Mouse (Mus musculus) forebrain, embryonic 16.5 days (tissue): Measurements from ENCODE around the gene Slain2. TPM values are rescaled to one million over a fixed set of nuclear protein-coding genes. Genes with fewer than 3 reads are reported as not detected.
"Not testable (repeated sequence)": the region's sequence is repeated elsewhere in the genome, so short reads cannot be mapped to it uniquely, and the experiment has no call there.

Experiments used
- ATAC-seq: fragments of 200-750 bp; cut with Nextera tagmentation; 2 replicates; pipeline ENCODE4 v1.8.0; 2017; ENCODE audit warnings: mild to moderate bottlenecking, moderate library complexity
- H3K27ac ChIP-seq: fragments of 300-500 bp; sonication (generic); 2 replicates; pipeline ENCODE4 v1.5.1; 2014; ENCODE audit warnings: low read length, control low read depth
- H3K27me3 ChIP-seq: fragments of 300-500 bp; sonication (generic); replicated peaks from 2 replicates; pipeline ENCODE4 v1.6.1; 2014; ENCODE audit warnings: low read length; ENCODE audit not compliant: control insufficient read depth, insufficient read depth
- H3K36me3 ChIP-seq: fragments of 300-500 bp; sonication (generic); 2 replicates; pipeline ENCODE4 v1.6.1; 2014; ENCODE audit not compliant: control insufficient read depth, insufficient read depth
- H3K4me1 ChIP-seq: fragments of 300-500 bp; sonication (generic); replicated peaks from 2 replicates; pipeline ENCODE4 v1.6.1; 2014; ENCODE audit warnings: low read length; ENCODE audit not compliant: control insufficient read depth, insufficient read depth
- H3K4me2 ChIP-seq: fragments of 300-500 bp; sonication (generic); 2 replicates; pipeline ENCODE4 v1.6.1; 2014; ENCODE audit warnings: mild to moderate bottlenecking, low read length, control low read depth
- H3K4me3 ChIP-seq: fragments of 300-500 bp; sonication (generic); replicated peaks from 2 replicates; pipeline ENCODE4 v1.5.1; 2014; ENCODE audit warnings: mild to moderate bottlenecking, low read length, control low read depth
- H3K9ac ChIP-seq: fragments of 300-500 bp; sonication (generic); replicated peaks from 2 replicates; pipeline ENCODE4 v1.6.1; 2014; ENCODE audit warnings: low read depth, low read length, control low read depth
- H3K9me3 ChIP-seq: fragments of 300-500 bp; sonication (generic); 2 replicates; pipeline ENCODE4 v1.6.1; 2016; ENCODE audit warnings: low read length; ENCODE audit not compliant: control insufficient read depth
- WGBS: fragments of 180-500 bp; shearing (Covaris S2); extraction: QIAGEN DNeasy Blood & Tissue Kit; methylation state at CpG from one replicate; pipeline ENCODE4 v1.1.7; 2014; 5-methylcytosine and 5-hydroxymethylcytosine counted together
- polyA plus RNA-seq: library from polyadenylated mRNA; unstranded; fragments of >200 nt; fragmentation: Nextera tagmentation; extraction: Ambion mirVana; gene quantifications from 2 replicates; pipeline ENCODE4 v1.2.1, GENCODE M21; 2015

Slain2 gene
- polyA plus RNA-seq, 1 experiment from 2014 or later = 16.9 TPM

- Histone ChIP-seq H3K9me3 (no peaks in the 10 kb centered on the region), H3K4me2 (no peak overlapping the region), H3K27me3 (no peaks in the 10 kb centered on the region), H3K9ac (no peak overlapping the region), H3K4me1 (no peaks in the 10 kb centered on the region), H3K36me3 (peaks cover 2% of the 10 kb centered on the region; the same call in 1 of the 2 replicates), H3K4me3 (no peak overlapping the region), H3K27ac (no peak overlapping the region)
- WGBS = 95% methylated on average over 17 of the region's 17 CpGs
- ATAC-seq = no peak
These were observed 19.0 kb downstream of the Slain2 start for GRCm38 (mm10) chr5:72933026-72933675.

- not testable (repeated sequence) for H3K4me2 ChIP-seq, ATAC-seq, H3K4me1 ChIP-seq, H3K36me3 ChIP-seq, H3K9ac ChIP-seq, H3K27ac ChIP-seq, H3K9me3 ChIP-seq, H3K27me3 ChIP-seq, H3K4me3 ChIP-seq
- WGBS = 98% methylated on average over 3 of the region's 3 CpGs
These were observed 24.3 kb downstream of the Slain2 start for GRCm38 (mm10) chr5:72938421-72938820.

GRCm38 (mm10) chr5:72939311-72939710 is 25.2 kb downstream of the Slain2 start:
- Histone ChIP-seq H3K27me3 (no peaks in the 10 kb centered on the region), H3K27ac (no peak overlapping the region), H3K4me3 (no peak overlapping the region), H3K4me1 (no peaks in the 10 kb centered on the region), H3K9me3 (no peaks in the 10 kb centered on the region), H3K36me3 (no peaks in the 10 kb centered on the region), H3K9ac (no peak overlapping the region), H3K4me2 (no peak overlapping the region)
- no peak for ATAC-seq
- WGBS = 92% methylated on average over 2 of the region's 2 CpGs

- H3K36me3 ChIP-seq = no peaks in the 10 kb centered on the region
- H3K9me3 ChIP-seq = no peaks in the 10 kb centered on the region
- H3K27me3 ChIP-seq = no peaks in the 10 kb centered on the region
- no peak overlapping the region for H3K27ac ChIP-seq
- no peak for ATAC-seq
- 95% methylated on average over 5 of the region's 5 CpGs for WGBS
- H3K4me3 ChIP-seq = no peak overlapping the region
- no peak overlapping the region for H3K9ac ChIP-seq
- no peak overlapping the region for H3K4me2 ChIP-seq
- H3K4me1 ChIP-seq = no peaks in the 10 kb centered on the region
These were observed 26.9 kb downstream of the Slain2 start for GRCm38 (mm10) chr5:72940906-72941432.

GRCm38 (mm10) chr5:72948136-72948535 is 34.0 kb downstream of the Slain2 start:
- H3K4me1 ChIP-seq = no peaks in the 10 kb centered on the region
- no peak for ATAC-seq
- WGBS = 83% methylated on average over 1 of the region's 1 CpGs
- H3K4me3 ChIP-seq = no peak overlapping the region
- H3K9ac ChIP-seq = no peak overlapping the region
- no peak overlapping the region for H3K27ac ChIP-seq
- H3K9me3 ChIP-seq = no peaks in the 10 kb centered on the region
- H3K4me2 ChIP-seq = no peak overlapping the region
- H3K27me3 ChIP-seq = no peaks in the 10 kb centered on the region
- H3K36me3 ChIP-seq = peaks cover 3% of the 10 kb centered on the region; the same call in 1 of the 2 replicates

GRCm38 (mm10) chr5:72950252-72950651 is 36.1 kb downstream of the Slain2 start:
- H3K27ac ChIP-seq = no peak overlapping the region
- no peak overlapping the region for H3K4me2 ChIP-seq
- no peaks in the 10 kb centered on the region for H3K4me1 ChIP-seq
- ATAC-seq = no peak
- H3K9me3 ChIP-seq = no peaks in the 10 kb centered on the region
- H3K9ac ChIP-seq = no peak overlapping the region
- H3K4me3 ChIP-seq = no peak overlapping the region
- H3K36me3 ChIP-seq = peaks cover 3% of the 10 kb centered on the region; the same call in 1 of the 2 replicates
- WGBS = 75% methylated on average over 2 of the region's 2 CpGs
- H3K27me3 ChIP-seq = no peaks in the 10 kb centered on the region

GRCm38 (mm10) chr5:72953996-72954604 is 40.0 kb downstream of the Slain2 start:
- peaks cover 12% of the 10 kb centered on the region for H3K36me3 ChIP-seq
- 90% methylated on average over 3 of the region's 3 CpGs for WGBS
- H3K9me3 ChIP-seq = no peaks in the 10 kb centered on the region
- no peaks in the 10 kb centered on the region for H3K27me3 ChIP-seq
- H3K27ac ChIP-seq = no peak overlapping the region
- no peak for ATAC-seq
- no peak overlapping the region for H3K9ac ChIP-seq
- H3K4me2 ChIP-seq = no peak overlapping the region
- no peak overlapping the region for H3K4me3 ChIP-seq
- H3K4me1 ChIP-seq = no peaks in the 10 kb centered on the region

GRCm38 (mm10) chr5:72957281-72957680 is 43.2 kb downstream of the Slain2 start:
- WGBS = 93% methylated on average over 17 of the region's 17 CpGs
- ATAC-seq = no peak

GRCm38 (mm10) chr5:72960096-72960495 is 46.0 kb downstream of the Slain2 start:
- 85% methylated on average over 6 of the region's 6 CpGs for WGBS
- Histone ChIP-seq H3K27ac (no peak overlapping the region), H3K4me1 (no peaks in the 10 kb centered on the region), H3K9me3 (no peaks in the 10 kb centered on the region), H3K4me2 (no peak overlapping the region), H3K4me3 (no peak overlapping the region), H3K36me3 (peaks cover 9% of the 10 kb centered on the region; the same call in 1 of the 2 replicates), H3K27me3 (no peaks in the 10 kb centered on the region), H3K9ac (no peak overlapping the region)
- no peak for ATAC-seq

More at GRCm38 (mm10) chr5:72957281-72957680, 43.2 kb downstream of the Slain2 start:
- Histone ChIP-seq H3K9me3 (no peaks in the 10 kb centered on the region), H3K4me3 (no peak overlapping the region), H3K9ac (no peak overlapping the region), H3K27me3 (no peaks in the 10 kb centered on the region), H3K4me2 (no peak overlapping the region), H3K27ac (no peak overlapping the region), H3K4me1 (no peaks in the 10 kb centered on the region), H3K36me3 (peaks cover 9% of the 10 kb centered on the region; the same call in 1 of the 2 replicates)
